Mouse (Mus musculus) gastrocnemius, adult 18-20 months (tissue): ENCODE measurements around the gene Dlx2. TPM values are rescaled to one million over a fixed set of nuclear protein-coding genes. Genes with fewer than 3 reads are reported as not detected.
A peak's percentile ranks its signal among the peaks of the same experiment; 100 is the strongest.

Experiments used
- DNase-seq: peaks from one replicate; pipeline ENCODE4 v3.0.0; 2021; ENCODE audit warnings: low spot score
- long read RNA-seq, 2 experiments: library from polyadenylated mRNA; stranded (forward); transcript quantifications; one replicate each; pipeline ENCODE4 v2.0.0; 2021
- total RNA-seq, 2 experiments: library from RNA; stranded (reverse); gene quantifications; 2 replicates each; pipeline ENCODE4 v1.2.3; 2021

The Dlx2 gene
- not detected for total RNA-seq
- long read RNA-seq, experiment 1, result 0 reads
- long read RNA-seq, experiment 2, result 0 reads

GRCm38 (mm10) chr2:71546640-71547071, at the start of gene Dlx2:
Dlx2 (minus strand) TSS chr2:71546754.
- no peak for DNase-seq

GRCm38 (mm10) chr2:71594466-71594865, 47.9 kb upstream of the Dlx2 start:
- no peak for DNase-seq

DNA sequence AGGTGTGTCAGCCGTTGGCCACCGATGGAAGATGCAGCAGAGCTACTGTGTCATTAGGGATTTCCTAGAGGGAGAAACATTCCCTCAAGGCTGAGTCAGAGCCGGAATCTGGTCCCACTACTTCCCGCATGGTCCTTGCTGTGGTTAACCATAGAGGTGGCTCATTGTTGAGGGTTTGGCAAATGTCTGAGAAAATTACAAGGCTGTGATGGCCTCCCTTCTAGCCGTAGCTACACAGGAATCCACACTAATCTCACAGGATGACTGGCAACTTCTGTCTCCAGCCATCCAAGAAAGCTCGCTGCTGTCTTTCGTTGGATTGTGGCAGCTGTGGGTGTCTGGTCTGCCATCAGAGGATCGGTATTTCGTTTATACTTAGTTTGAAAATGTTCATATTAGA, 42.6 kb upstream of the Dlx2 start:
- no peak for DNase-seq

DNA sequence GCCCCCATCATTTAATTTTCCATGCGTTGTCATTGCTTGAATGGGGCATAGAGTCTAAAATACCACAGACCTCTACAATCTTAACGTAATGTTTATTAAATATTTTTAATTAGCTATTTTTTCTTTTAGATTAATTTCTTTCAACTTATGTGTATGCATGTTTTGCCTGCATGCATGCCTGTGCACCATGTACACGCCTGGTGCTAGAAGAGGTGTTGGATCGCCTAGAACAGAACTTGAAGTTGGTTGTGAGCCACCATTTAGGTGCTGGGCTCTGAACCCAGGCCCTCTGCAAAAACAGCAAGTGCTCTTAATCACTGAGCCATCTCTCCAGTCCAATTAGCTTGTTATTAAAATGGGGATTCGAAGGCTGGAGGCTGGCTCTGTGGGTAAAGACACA, 34.9 kb upstream of the Dlx2 start:
- DNase-seq, result no peak

- DNase-seq, result peak; percentile 17
Observed at GRCm38 (mm10) chr2:71580632-71581466, 34.3 kb upstream of the Dlx2 start.

DNA sequence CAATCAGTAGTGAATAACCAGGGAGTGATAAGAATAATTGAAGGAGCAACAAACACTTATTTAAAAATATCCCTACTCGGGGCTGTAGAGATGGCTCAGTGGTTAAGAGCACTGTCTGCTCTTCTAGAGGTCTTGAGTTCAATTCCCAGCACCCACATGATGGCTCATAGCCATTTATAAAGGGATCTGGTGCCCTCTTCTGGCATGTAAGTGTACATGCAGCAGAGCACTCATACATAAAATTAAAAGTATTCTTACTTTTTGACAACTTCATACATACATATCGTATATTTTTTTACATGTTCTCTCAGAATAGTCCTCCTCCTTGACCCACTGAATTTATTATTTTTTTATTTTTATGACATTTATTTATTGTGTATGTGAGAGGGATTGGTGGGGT, 30.5 kb upstream of the Dlx2 start:
- no peak for DNase-seq

DNA sequence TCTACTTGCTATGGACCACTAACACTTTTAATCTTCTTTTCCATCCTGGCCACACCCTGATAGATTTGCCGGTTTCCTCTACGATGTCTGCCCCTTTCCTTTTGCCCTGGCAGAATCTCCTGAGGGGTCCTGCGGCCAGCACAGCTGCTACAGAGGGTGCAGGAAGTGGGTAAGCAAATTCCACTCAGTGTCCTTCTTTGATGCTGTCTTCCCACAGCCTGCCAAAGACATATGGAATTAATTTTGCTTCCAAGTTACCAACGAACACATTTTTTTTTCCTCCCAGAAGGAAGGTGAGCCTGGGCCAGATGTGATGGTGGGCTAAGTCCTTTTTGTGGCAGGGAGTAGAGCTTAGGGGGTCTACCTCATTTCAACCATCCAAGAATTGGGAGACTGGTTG, 27.2 kb upstream of the Dlx2 start:
- DNase-seq, result no peak

DNA sequence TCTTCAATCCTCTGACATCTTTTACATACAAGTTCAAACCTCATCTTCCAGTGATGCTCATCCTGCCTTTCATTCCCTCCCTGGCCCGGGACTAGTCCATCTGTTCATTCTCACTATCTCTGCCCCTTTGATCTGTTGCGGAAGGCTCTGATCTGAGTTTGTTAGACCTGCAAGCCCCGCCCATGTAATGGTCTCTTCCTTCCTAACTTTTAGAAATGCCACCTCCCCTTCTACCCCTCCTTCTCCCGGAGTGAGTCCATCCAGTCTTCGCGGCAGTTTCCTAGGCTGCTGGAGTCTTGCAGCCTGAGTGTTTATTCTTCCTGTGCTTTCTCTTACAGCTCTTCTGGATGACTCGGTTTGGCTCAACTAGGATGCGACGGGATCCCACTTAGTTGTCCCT, 19.9 kb upstream of the Dlx2 start:
- no peak for DNase-seq

DNA sequence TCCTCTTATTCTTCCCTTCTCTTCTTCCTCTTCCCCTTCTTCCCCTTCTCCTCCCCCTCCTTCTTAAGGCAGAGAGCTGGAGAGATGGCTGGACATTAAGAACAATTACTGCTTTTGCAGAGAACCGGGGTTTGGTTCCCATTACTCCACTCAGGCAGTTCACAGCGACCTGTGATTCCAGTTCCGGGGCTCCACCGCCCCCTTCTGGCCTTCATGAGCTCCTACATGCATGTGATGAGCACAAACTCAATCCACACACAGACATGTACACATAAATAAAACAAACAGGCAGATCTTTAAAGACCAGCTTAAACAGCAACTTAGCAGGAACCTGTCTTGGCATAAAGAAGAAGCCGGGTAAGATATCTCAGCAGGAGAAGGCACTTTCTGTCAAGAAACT, 9.5 kb upstream of the Dlx2 start:
- no peak for DNase-seq

- DNase-seq, result no peak
Observed at GRCm38 (mm10) chr2:71551704-71552103, 5.2 kb upstream of the Dlx2 start.

DNA sequence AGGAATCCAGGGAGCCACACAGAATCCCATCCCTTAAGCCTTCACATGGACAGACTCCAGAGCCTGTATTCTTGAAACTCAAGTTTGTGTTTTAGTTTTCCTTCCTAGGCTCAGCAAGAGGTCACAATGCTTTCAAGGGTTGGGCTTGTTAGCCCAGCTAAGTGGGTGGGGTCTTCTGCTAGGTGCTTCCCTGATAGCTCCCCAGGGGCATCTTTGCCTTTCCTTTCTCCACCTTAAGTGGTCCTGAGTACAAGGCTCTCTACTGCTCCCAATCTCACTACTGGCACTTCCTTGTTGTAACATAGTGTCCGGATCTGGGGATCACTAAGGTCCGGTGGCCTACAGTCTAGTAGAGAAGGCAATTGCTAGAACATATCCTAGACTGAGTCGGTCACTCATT, 3.8 kb upstream of the Dlx2 start:
- DNase-seq, result no peak

DNA sequence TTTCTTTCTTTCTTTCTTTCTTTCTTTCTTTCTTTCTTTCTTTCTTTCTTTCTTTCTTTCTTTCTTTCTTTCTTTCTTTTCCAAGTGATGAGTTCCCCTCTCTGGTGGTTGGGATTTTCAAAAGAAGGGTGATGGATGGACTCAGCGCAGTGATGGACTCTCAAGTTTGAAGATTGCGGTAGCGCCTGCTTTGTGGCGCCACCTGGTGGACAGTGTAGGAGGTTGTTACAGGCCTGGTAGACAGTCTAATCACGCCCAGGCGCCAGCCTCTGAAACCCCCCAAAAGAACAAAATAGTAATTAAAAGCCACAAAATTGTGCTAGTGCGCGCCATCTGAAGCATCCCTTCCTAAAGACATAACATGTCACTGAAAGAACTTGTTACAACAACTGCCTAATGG, 1.3 kb upstream of the Dlx2 start:
- DNase-seq, result peak; percentile 72

GRCm38 (mm10) chr2:71545882-71546639, 493 bp downstream of the Dlx2 start:
- DNase-seq, result no peak

DNA sequence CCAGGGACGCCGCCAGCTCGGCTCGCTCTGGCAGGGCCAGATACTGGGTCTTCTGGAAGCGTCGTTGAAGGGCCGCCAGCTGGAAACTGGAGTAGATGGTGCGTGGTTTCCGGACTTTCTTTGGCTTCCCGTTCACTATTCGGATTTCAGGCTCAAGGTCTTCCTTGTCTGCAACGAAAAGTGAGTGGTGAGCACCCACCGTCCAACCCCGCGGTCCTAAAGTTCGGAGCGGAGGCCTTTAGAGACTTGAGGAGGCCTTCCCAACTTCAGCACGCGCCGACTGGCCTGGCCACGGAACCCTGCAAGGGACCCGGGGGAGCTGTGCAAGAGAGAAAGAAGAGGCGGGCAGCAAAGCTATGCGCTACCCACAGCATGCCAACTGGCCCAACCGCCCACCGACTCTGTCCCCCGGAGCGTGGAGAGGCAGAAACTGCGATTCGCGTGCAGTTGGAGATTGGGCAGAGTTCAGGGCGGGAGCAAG, 1.1 kb downstream of the Dlx2 start:
- no peak for DNase-seq

GRCm38 (mm10) chr2:71544391-71545285, 1.9 kb downstream of the Dlx2 start:
- no peak for DNase-seq

DNA sequence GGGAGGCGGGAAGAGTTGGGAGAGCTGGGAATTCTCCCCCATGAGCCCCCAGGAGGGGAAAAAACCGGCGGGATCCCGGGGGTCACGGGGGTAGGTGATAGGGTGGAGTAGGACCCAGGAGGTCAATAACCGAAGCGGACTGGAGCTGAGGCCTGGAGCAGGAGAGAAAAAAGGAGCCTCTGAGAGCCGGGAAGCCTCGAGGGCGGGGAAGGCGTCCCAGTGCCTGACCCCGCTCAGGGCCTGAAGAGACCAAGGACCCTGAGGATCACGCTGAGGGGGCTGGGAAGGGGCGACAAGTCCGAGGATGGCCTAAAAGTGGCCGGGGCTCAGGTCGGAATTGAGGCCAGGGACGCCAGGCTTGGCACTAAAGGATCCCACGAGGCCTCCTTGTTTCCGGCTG, 2.6 kb downstream of the Dlx2 start:
- no peak for DNase-seq

GRCm38 (mm10) chr2:71543531-71543930, 3.0 kb downstream of the Dlx2 start:
- DNase-seq, result no peak

DNA sequence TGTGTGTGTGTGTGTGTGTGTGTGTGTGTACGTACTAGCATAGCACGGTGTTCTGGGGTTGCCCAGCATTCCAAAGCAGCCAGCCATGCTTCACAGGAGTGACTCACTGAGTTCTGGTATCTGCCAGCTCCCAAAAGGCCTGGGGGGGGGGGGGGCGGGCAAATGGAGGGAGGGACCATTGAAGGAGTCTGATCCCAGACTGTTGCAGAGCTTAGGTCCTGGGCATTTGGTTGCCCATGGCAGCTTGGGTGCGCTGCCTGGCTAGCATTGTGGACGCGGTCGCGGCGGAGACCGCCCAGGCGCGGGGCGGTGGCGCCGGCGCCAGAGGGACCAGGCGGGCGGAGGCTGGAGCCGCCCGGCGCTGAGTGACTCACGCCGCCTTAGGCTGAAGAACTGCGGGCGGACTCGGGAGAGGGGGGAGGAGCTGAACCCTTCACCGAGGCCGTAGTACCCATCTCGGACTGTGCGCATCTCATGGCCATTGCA, 3.7 kb downstream of the Dlx2 start:
- no peak for DNase-seq

GRCm38 (mm10) chr2:71542227-71542815, 4.2 kb downstream of the Dlx2 start:
- no peak for DNase-seq

DNA sequence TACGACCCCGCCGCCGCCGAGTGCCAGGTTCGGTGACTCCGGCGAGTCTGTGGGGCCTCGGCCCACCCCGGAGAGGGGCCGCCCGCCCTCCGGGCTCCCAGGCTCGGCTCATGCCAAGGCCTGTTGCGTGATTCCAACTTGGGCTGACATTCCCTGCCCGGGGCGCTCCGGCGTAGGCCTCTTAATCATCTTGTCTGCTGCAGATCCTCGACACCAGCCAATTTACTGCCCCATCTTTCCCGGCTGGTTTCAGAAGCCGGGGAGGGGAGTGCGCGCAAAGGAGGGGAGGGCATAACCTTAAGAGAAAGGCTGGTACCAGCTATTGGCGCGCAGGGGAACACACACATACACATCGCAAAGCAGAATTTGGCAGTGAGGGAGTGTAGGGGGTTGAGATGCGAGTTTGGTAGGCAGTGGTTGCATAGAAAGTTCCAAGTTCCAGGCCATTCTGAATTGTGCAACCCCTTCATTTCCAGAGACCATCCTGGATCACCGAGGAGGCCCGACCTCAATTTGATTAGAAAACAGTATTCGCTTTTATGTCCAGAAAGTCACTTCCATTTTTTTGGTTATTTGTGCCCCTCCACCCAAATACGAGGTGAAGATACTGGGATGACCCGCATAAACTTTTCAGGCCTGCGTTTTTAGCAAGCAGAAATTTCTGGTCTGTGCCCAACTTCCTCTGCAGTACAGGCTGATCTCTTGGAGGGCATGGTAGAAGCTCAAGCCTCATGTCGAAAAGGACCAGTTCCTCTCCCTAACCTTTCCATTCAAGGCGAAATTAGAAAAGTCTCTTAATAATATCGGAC, 4.9 kb downstream of the Dlx2 start:
- no peak for DNase-seq
